Mouse (Mus musculus): Measurements from ENCODE around the gene Zfp652.

- TF ChIP-seq CTCF (IDR thresholded peaks at IDR 0.05; ENCODE audit: borderline replicate concordance, insufficient read depth, low read depth, low read length): no peak
- no peak for TF ChIP-seq POLR2A (IDR thresholded peaks at IDR 0.05; ENCODE audit: borderline replicate concordance, insufficient read depth, low read length)
These were observed 81.7 kb downstream of the Zfp652 start for GRCm38 (mm10) chr11:95794201-95794600.
